Mouse (Mus musculus) ES-E14 (cell line): ENCODE results near the gene Slc37a2. TPM values are rescaled to one million over a fixed set of nuclear protein-coding genes. Genes with fewer than 3 reads are reported as not detected.

Source experiments
- DNase-seq: peaks from one replicate; pipeline ENCODE4 v3.0.0-alpha.2; 2013; ENCODE audit warnings: low read depth, low spot score
- H3K27ac ChIP-seq: 2 replicates; pipeline ENCODE4 v1.5.1; 2012; ENCODE audit warnings: low read depth, mild to moderate bottlenecking, low read length, moderate library complexity, mixed read lengths; ENCODE audit not compliant: poor library complexity, insufficient read depth, severe bottlenecking
- H3K36me3 ChIP-seq: 2 replicates; pipeline ENCODE4 v1.6.1; 2012; ENCODE audit warnings: mild to moderate bottlenecking, low read length, moderate library complexity, mixed read lengths; ENCODE audit not compliant: control insufficient read depth, poor library complexity, insufficient read depth, severe bottlenecking
- H3K4me1 ChIP-seq, 2 experiments: fragments of 150-350 bp in 1 of 2; sonication (generic) in 1 of 2; 2 replicates each; pipeline ENCODE4 v1.6.1; 2012; ENCODE audit warnings: low read length in 2 of 2, mild to moderate bottlenecking in 1 of 2, mixed read lengths in 1 of 2; ENCODE audit not compliant: control insufficient read depth in 2 of 2, insufficient read depth in 2 of 2, poor library complexity in 1 of 2
- H3K4me3 ChIP-seq, 2 experiments: fragments of 150-350 bp in 1 of 2; sonication (generic) in 1 of 2; 2 replicates each; pipeline ENCODE4 v1.5.1; 2012; ENCODE audit warnings: low read length in 2 of 2, low read depth in 1 of 2, mild to moderate bottlenecking in 1 of 2, mixed read lengths in 1 of 2; ENCODE audit not compliant: insufficient read depth in 1 of 2, poor library complexity in 1 of 2, severe bottlenecking in 1 of 2
- H3K9ac ChIP-seq: 2 replicates; pipeline ENCODE4 v1.6.1; 2012; ENCODE audit warnings: low read depth, mild to moderate bottlenecking, low read length, mixed read lengths; ENCODE audit not compliant: poor library complexity, insufficient read depth, severe bottlenecking
- H3K9me3 ChIP-seq: fragments of 150-350 bp; sonication (generic); 2 replicates; pipeline ENCODE4 v1.6.1; 2012; ENCODE audit warnings: low read depth, mild to moderate bottlenecking, low read length; ENCODE audit not compliant: control insufficient read depth, insufficient read depth
- CHD2 ChIP-seq: IDR thresholded peaks from 2 replicates; pipeline ENCODE4 v1.6.1; 2014; ENCODE audit warnings: mild to moderate bottlenecking, low read depth, low read length, inconsistent platforms
- HCFC1 ChIP-seq: IDR thresholded peaks from 2 replicates; pipeline ENCODE4 v1.6.1; 2012; ENCODE audit warnings: low read length, inconsistent platforms, borderline replicate concordance; ENCODE audit not compliant: insufficient read depth
- MAFK ChIP-seq: IDR thresholded peaks from 2 replicates; pipeline ENCODE4 v1.6.1; 2014; ENCODE audit warnings: mild to moderate bottlenecking, low read depth, low read length, inconsistent platforms; ENCODE audit not compliant: insufficient read depth
- ZC3H11A ChIP-seq: IDR thresholded peaks from 2 replicates; pipeline ENCODE4 v1.6.1; 2012; ENCODE audit warnings: low read depth, mild to moderate bottlenecking, inconsistent platforms, low read length, borderline replicate concordance
- ZNF384 ChIP-seq: IDR thresholded peaks from 2 replicates; pipeline ENCODE4 v1.6.1; 2012; ENCODE audit warnings: low read depth, low read length, inconsistent platforms
- in situ Hi-C, 2 experiments: fragments of 600-800 bp; cut with MboI; formaldehyde crosslinking; loops; one replicate each; pipeline ENCODE4 v1.15.1; 2025; ENCODE audit warnings: low sequenced_read_pairs in 2 of 2, inconsistent platforms in 1 of 2; ENCODE audit not compliant: unreplicated experiment in 2 of 2
- total RNA-seq: library from RNA; depleted of rRNA; stranded (reverse); fragments of 300-350 nt; gene quantifications from 2 replicates; pipeline ENCODE4 v1.2.3, GENCODE M21; 2012

Slc37a2 gene
- total RNA-seq, 1 experiment, result 5.8 TPM

DNA sequence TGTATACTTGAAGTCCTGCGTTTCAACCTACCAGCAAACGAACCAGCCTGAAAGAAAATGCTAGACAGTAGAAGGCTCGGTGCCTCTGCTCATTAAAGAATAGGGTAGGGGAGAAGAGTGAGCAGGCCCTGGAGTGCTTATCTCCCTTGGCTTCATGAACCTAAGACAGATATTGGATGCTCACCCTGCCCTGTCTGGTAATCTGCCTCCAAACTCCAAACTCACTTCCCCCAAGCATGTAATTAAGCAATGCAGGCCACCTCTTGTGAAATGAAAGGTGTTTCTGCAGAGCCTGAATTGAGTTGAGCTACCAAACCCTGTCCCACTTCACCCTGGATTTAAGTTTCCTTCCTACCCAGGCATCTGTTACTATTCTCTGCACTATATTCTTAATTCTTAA lies 12.8 kb downstream of the Slc37a2 start:
- in situ Hi-C loops, result no loop called here
- Histone ChIP-seq H3K9me3 (no peaks in the 10 kb centered on the region), H3K27ac (no peak overlapping the region), H3K36me3 (no peaks in the 10 kb centered on the region), H3K4me3 (no peak overlapping the region), H3K9ac (no peak overlapping the region), H3K4me1 (peaks cover 0 to 4% of the 10 kb centered on the region in 2 experiments; a peak in 1 of 4 replicates)
- no peak for TF ChIP-seq ZC3H11A
- TF ChIP-seq HCFC1, result no peak
- no peak for TF ChIP-seq ZNF384
- no peak for TF ChIP-seq MAFK
- TF ChIP-seq CHD2, result no peak
- no peak for DNase-seq

DNA sequence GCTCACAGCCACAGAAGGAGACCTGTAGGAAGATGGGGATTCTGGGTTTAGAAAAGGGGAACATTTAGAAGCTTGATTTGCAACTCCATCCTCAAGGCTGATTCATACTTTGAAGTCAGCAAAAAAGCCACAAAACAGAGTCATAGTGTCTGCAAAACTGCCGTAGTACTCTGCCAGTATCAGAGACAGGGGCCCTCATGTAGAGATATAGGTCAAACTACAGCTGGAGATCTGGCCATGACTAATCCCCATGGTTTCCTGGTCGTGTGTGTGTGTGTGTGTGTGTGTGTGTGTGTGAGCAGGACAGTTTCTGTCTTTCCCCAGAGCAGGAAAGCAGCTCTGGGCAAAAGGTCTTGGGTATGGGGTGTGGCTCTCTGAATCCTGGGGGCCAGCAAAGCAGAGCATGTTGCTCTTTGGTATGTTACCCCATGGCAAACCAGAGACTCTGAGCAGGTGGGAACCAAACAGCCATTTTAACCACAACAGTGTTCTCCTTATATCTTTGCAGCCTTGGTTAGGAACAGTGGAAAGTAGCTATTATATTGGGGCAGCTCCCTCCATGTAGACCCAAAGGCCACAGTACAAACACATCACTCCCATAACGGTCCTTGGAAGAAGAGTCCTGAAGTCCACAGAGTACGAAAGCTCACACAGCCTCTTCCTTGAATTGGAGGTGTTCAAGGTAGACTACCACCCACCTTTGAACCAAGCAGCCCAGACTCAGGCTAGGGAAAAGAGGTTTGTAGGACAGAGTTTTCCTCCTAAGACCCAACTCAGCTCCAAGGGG lies 19.4 kb downstream of the Slc37a2 start:
- peaks cover 0 to 3% of the 10 kb centered on the region in 2 experiments; a peak in 1 of 4 replicates for H3K4me1 ChIP-seq
- H3K9me3 ChIP-seq, result no peaks in the 10 kb centered on the region
- no peak overlapping the region for H3K27ac ChIP-seq
- TF ChIP-seq ZC3H11A (no peak), MAFK (no peak), HCFC1 (no peak), ZNF384 (no peak)
- DNase-seq, result no peak
- H3K36me3 ChIP-seq, result no peaks in the 10 kb centered on the region
- H3K9ac ChIP-seq, result no peak overlapping the region
- in situ Hi-C loops, result no loop called here
- no peak overlapping the region for H3K4me3 ChIP-seq

DNA sequence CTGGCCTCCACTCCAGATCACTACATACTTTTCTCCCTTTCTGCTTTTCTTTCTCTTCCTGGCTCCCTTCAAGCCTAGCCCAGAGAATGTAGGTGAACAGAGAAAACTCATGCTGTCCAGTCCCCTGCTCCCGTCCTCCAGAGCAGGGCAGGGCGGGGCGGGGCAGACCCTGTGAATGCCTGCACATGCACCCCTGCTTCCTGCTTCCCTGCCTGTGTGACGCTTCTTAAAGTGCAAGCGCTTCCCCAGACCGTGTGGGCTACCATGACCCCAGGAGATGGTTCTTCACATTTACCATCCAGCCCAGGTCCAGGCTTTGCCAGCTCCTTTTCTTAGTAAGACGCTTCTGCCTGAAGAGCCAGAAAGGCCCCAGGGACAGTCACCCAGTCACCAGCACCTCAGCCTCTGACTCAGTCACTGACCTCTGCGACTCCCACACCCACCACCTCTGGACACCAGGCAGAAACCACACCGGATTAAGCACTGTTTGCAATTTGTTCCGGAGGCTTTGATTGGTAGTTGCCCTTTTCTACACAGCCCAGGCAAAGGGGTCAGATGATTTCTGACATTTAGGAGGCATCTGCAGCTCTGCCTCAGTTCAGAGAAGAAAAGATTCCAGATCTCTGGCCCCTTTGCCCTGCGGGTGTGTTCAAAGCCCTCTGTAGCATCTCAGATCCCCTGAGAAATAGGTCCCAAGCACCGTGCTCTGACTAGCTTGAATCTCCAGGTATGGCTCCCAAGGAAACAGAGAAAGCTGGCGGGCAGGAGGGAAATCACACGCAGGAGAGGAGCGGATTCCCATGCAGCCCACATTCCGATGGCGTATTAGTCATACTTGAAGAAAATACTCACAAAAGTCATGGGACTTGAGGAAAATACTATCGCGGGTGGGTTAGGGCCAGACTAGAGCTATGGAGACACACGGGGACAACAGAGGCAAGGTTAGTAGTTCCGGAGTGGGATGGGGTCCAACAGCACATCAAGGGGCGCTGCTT lies 23.0 kb downstream of the Slc37a2 start:
- Histone ChIP-seq H3K4me3 (peak overlapping the region in 1 of 2 experiments; percentile 16; a peak in 1 of 4 replicates), H3K9me3 (no peaks in the 10 kb centered on the region), H3K27ac (no peak overlapping the region), H3K36me3 (no peaks in the 10 kb centered on the region), H3K4me1 (peaks cover 0 to 3% of the 10 kb centered on the region in 2 experiments; a peak in 1 of 4 replicates), H3K9ac (peak overlapping the region; percentile 43)
- in situ Hi-C loops, result no loop called here
- no peak for DNase-seq
- TF ChIP-seq ZNF384 (no peak), HCFC1 (no peak), MAFK (no peak), CHD2 (no peak), ZC3H11A (no peak)

DNA sequence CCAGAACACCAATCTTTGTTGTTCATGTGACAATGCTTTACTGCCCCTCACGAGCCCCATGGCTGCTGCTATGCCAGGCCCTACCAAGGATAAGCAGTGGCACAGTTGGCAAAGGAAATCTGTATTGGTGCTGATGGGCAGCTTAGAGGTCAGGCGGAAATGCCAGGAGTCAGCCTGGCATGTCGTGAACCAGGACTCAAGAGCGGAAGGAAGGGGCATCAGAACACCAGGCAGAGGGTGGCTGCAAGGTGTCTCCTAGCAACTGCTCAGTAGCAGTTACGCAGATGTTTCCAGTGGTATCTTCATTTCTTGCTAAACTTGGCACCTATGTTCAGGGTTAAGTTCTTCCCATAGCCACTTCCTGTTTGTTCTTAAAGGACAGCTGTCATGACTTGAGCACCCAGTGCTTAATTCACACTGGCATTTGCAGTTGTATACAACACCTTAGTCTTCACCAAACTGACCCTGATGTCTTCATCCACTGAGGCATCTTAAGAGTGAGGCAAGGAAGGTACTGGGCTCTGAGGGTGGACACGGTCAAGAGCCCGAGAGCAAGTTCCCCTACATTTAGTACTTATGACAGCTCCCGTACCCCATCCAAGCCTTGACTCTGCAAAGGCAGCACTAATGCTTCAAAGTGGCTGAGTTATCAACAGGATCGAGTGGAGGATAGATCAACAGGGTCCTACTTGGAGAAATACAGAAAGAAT lies 24.9 kb downstream of the Slc37a2 start:
- no peaks in the 10 kb centered on the region for H3K36me3 ChIP-seq
- no peak for DNase-seq
- in situ Hi-C loops, result no loop called here
- no peak overlapping the region for H3K4me3 ChIP-seq
- TF ChIP-seq CHD2, result no peak
- TF ChIP-seq ZNF384, result no peak
- TF ChIP-seq ZC3H11A, result no peak
- TF ChIP-seq MAFK, result no peak
- no peak for TF ChIP-seq HCFC1
- H3K9me3 ChIP-seq, result no peaks in the 10 kb centered on the region
- H3K9ac ChIP-seq, result no peak overlapping the region
- no peak overlapping the region for H3K27ac ChIP-seq
- peaks cover 0 to 3% of the 10 kb centered on the region in 2 experiments; a peak in 1 of 4 replicates for H3K4me1 ChIP-seq
